Mouse (Mus musculus): ENCODE measurements around the gene Dctd.

Dctd gene

GRCm38 (mm10) chr8:48130266-48130665 is 31.4 kb downstream of the Dctd start:
- H3K27me3 ChIP-seq (ENCODE audit: insufficient read depth, low read length): no peaks in the 10 kb centered on the region
- no peak overlapping the region for H3K4me3 ChIP-seq (replicated peaks; ENCODE audit: low read length)
- peaks cover 48% of the 10 kb centered on the region for H3K36me3 ChIP-seq (ENCODE audit: insufficient read depth, low read length)
- TF ChIP-seq CTCF (conservative IDR thresholded peaks at IDR 0.05; ENCODE audit: low read length): no peak
- TF ChIP-seq POU5F1 (IDR thresholded peaks at IDR 0.05; ENCODE audit: borderline replicate concordance, low read length): no peak
- no peak for TF ChIP-seq NANOG (IDR thresholded peaks at IDR 0.05; ENCODE audit: borderline replicate concordance, low read length)
- no peaks in the 10 kb centered on the region for H3K9me3 ChIP-seq (ENCODE audit: low read length)
- peaks cover 66% of the 10 kb centered on the region for H3K4me1 ChIP-seq (replicated peaks; ENCODE audit: low read depth, low read length)

GRCm38 (mm10) chr8:48133321-48133720 is 34.4 kb downstream of the Dctd start:
- Histone ChIP-seq H3K4me3 (replicated peaks; ENCODE audit: low read length) (no peak overlapping the region), H3K4me1 (replicated peaks; ENCODE audit: low read depth, low read length) (peaks cover 74% of the 10 kb centered on the region), H3K9me3 (ENCODE audit: low read length) (no peaks in the 10 kb centered on the region), H3K36me3 (ENCODE audit: insufficient read depth, low read length) (peaks cover 43% of the 10 kb centered on the region), H3K27me3 (ENCODE audit: insufficient read depth, low read length) (no peaks in the 10 kb centered on the region)
- TF ChIP-seq NANOG (IDR thresholded peaks at IDR 0.05; ENCODE audit: borderline replicate concordance, low read length) (no peak), CTCF (conservative IDR thresholded peaks at IDR 0.05; ENCODE audit: low read length) (no peak), POU5F1 (IDR thresholded peaks at IDR 0.05; ENCODE audit: borderline replicate concordance, low read length) (no peak)

- no peaks in the 10 kb centered on the region for H3K27me3 ChIP-seq (ENCODE audit: insufficient read depth, low read length)
- peaks cover 31% of the 10 kb centered on the region for H3K36me3 ChIP-seq (ENCODE audit: insufficient read depth, low read length)
Observed at GRCm38 (mm10) chr8:48136804-48137650, 38.1 kb downstream of the Dctd start.

GRCm38 (mm10) chr8:48137651-48137937 is 38.7 kb downstream of the Dctd start:
- H3K27me3 ChIP-seq (ENCODE audit: insufficient read depth, low read length): no peaks in the 10 kb centered on the region
- H3K9me3 ChIP-seq (ENCODE audit: low read length): no peaks in the 10 kb centered on the region
- TF ChIP-seq POU5F1 (IDR thresholded peaks at IDR 0.05; ENCODE audit: borderline replicate concordance, low read length) (no peak), NANOG (IDR thresholded peaks at IDR 0.05; ENCODE audit: borderline replicate concordance, low read length) (no peak), CTCF (conservative IDR thresholded peaks at IDR 0.05; ENCODE audit: low read length) (no peak)
- peaks cover 49% of the 10 kb centered on the region for H3K4me1 ChIP-seq (replicated peaks; ENCODE audit: low read depth, low read length)
- no peak overlapping the region for H3K4me3 ChIP-seq (replicated peaks; ENCODE audit: low read length)
- H3K36me3 ChIP-seq (ENCODE audit: insufficient read depth, low read length): peaks cover 34% of the 10 kb centered on the region

More at GRCm38 (mm10) chr8:48136804-48137650, 38.1 kb downstream of the Dctd start:
- H3K9me3 ChIP-seq (ENCODE audit: low read length): no peaks in the 10 kb centered on the region
- TF ChIP-seq NANOG (IDR thresholded peaks at IDR 0.05; ENCODE audit: borderline replicate concordance, low read length) (no peak), CTCF (conservative IDR thresholded peaks at IDR 0.05; ENCODE audit: low read length) (no peak), POU5F1 (IDR thresholded peaks at IDR 0.05; ENCODE audit: borderline replicate concordance, low read length) (no peak)
- peak overlapping the region; percentile 37 for H3K4me3 ChIP-seq (replicated peaks; ENCODE audit: low read length)
- peaks cover 49% of the 10 kb centered on the region for H3K4me1 ChIP-seq (replicated peaks; ENCODE audit: low read depth, low read length)

DNA sequence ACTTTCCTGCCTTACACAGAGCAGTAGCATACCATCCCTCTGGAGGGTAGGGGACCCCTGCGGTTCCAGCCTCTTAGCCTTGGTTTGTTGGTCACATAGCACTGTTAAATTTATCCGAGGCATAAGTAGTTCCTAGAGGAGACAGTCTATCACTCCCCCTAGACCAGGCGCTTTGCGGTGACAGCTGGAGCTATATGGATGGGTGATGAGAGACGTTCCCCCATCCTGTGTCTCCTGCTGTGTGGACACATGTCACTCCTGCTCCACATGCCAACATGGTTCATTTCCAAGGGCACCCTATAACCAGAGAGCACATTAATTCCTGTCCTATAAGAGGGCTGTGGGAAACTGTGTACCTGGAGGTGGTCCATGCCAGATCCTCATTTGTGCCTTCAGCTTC is 42.1 kb downstream of the Dctd start:
- peaks cover 8% of the 10 kb centered on the region; the same call in 1 of the 2 replicates for H3K9me3 ChIP-seq (ENCODE audit: low read length)
- H3K4me3 ChIP-seq (replicated peaks; ENCODE audit: low read length): no peak overlapping the region
- peaks cover 18% of the 10 kb centered on the region for H3K36me3 ChIP-seq (ENCODE audit: insufficient read depth, low read length)
- H3K4me1 ChIP-seq (replicated peaks; ENCODE audit: low read depth, low read length): peaks cover 26% of the 10 kb centered on the region
- H3K27me3 ChIP-seq (ENCODE audit: insufficient read depth, low read length): no peaks in the 10 kb centered on the region
- TF ChIP-seq NANOG (IDR thresholded peaks at IDR 0.05; ENCODE audit: borderline replicate concordance, low read length): no peak
- TF ChIP-seq CTCF (conservative IDR thresholded peaks at IDR 0.05; ENCODE audit: low read length): no peak
- TF ChIP-seq POU5F1 (IDR thresholded peaks at IDR 0.05; ENCODE audit: borderline replicate concordance, low read length): no peak

DNA sequence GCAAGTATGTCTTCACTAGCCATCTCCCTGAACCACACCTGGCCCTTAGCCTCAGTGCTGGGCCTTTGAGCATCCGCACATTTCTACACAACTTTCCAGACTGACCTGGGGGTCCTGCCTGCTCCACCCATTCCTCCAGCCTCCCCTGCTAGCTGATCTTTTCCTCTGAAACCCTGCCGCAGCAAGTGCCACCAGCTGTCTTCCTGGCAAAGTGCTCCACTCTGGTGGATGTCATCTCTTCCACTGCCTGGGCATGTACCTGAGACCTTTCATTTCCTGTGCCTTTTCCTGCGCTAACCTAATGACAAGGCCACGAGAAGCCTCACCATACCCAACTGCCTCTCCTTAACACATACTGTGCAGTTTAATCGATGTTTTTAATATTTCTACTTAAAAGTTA is 46.9 kb downstream of the Dctd start:
- Histone ChIP-seq H3K4me3 (replicated peaks; ENCODE audit: low read length) (no peak overlapping the region), H3K9me3 (ENCODE audit: low read length) (peaks cover 15% of the 10 kb centered on the region; the same call in 1 of the 2 replicates), H3K36me3 (ENCODE audit: insufficient read depth, low read length) (peaks cover 10% of the 10 kb centered on the region), H3K4me1 (replicated peaks; ENCODE audit: low read depth, low read length) (peaks cover 4% of the 10 kb centered on the region; the same call in 1 of the 2 replicates), H3K27me3 (ENCODE audit: insufficient read depth, low read length) (no peaks in the 10 kb centered on the region)
- no peak for TF ChIP-seq POU5F1 (IDR thresholded peaks at IDR 0.05; ENCODE audit: borderline replicate concordance, low read length)

GRCm38 (mm10) chr8:48146449-48146848 is 47.6 kb downstream of the Dctd start:
- TF ChIP-seq CTCF (conservative IDR thresholded peaks at IDR 0.05; ENCODE audit: low read length): no peak
- no peak for TF ChIP-seq NANOG (IDR thresholded peaks at IDR 0.05; ENCODE audit: borderline replicate concordance, low read length)
- no peak for TF ChIP-seq POU5F1 (IDR thresholded peaks at IDR 0.05; ENCODE audit: borderline replicate concordance, low read length)
- H3K27me3 ChIP-seq (ENCODE audit: insufficient read depth, low read length): no peaks in the 10 kb centered on the region
- peaks cover 15% of the 10 kb centered on the region; the same call in 1 of the 2 replicates for H3K9me3 ChIP-seq (ENCODE audit: low read length)
- H3K36me3 ChIP-seq (ENCODE audit: insufficient read depth, low read length): peaks cover 6% of the 10 kb centered on the region; the same call in 1 of the 2 replicates
- no peak overlapping the region for H3K4me3 ChIP-seq (replicated peaks; ENCODE audit: low read length)
- peaks cover 4% of the 10 kb centered on the region; the same call in 1 of the 2 replicates for H3K4me1 ChIP-seq (replicated peaks; ENCODE audit: low read depth, low read length)

DNA sequence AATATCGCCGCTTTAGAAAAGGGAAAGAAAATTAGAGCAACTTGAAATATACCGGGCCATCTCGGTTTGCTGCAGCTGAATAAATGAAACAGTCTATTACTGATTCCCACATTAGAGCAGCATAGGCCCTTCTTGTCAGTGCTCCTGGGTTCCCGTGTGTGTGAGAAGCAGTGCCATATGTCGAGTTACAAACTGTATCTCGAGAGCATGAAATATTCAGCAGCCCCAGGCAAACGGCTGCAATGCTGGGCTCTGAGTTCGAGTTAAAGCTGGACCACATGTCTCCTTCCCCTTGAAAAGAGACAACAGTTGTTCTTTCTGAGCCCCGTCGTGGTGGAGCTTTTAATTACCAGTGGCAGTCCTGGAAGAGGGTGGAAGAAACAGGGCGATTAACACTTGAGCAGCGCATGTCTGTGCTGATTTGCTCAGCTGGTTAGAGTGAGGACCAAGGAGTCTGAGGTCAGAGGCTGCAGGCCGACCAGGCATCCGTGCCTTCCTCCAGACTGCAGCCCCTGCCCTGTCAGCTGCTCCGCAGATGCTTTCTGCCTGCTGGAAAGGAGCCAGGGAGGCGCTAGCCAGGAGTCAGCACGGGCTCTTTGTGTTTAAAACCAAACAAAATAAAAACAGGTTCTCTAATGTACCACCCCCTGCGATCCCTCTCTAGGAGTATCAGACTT is 53.3 kb downstream of the Dctd start:
- Histone ChIP-seq H3K36me3 (ENCODE audit: insufficient read depth, low read length) (no peaks in the 10 kb centered on the region), H3K27me3 (ENCODE audit: insufficient read depth, low read length) (no peaks in the 10 kb centered on the region), H3K4me3 (replicated peaks; ENCODE audit: low read length) (no peak overlapping the region), H3K4me1 (replicated peaks; ENCODE audit: low read depth, low read length) (peaks cover 10% of the 10 kb centered on the region), H3K9me3 (ENCODE audit: low read length) (0 out of 2 replicates have a peak, but pooled peaks cover 6% of the 10 kb centered on the region)
- TF ChIP-seq NANOG (IDR thresholded peaks at IDR 0.05; ENCODE audit: borderline replicate concordance, low read length) (no peak), POU5F1 (IDR thresholded peaks at IDR 0.05; ENCODE audit: borderline replicate concordance, low read length) (no peak), CTCF (conservative IDR thresholded peaks at IDR 0.05; ENCODE audit: low read length) (no peak)
